ENCODE assay signal across 8 mouse cellular contexts in genomic region chr2:121270521-121271235, GRCm38 (mm10). TPM values are rescaled to one million over a fixed set of nuclear protein-coding genes. Genes with fewer than 3 reads are reported as not detected.
DNase-seq lines count a peak whose midpoint lies in the region; ATAC-seq and TF ChIP-seq lines count a peak whose summit lies in the region.

No protein-coding gene starts in this region.

- no peak for DNase-seq in kidney, adult 2 months
- no peak for DNase-seq in kidney, postnatal 25 days
- peak; percentile 96 for DNase-seq in R1 (ENCODE audit: low read depth, low spot score)
- no peak for DNase-seq in forebrain, embryonic 14.5 days (ENCODE audit: low spot score)
- DNase-seq in retina, postnatal 1 day, result no peak
- no peak for DNase-seq in right cerebral cortex, adult 18-20 months
- no peak for DNase-seq in left cerebral cortex, postnatal 4 days

- TF ChIP-seq POLR2A in kidney, adult 2 months (IDR thresholded peaks at IDR 0.05; ENCODE audit: low read depth, low read length), result no peak

- H3K9me3 ChIP-seq in forebrain, embryonic 14.5 days (replicated peaks; ENCODE audit: control insufficient read depth, low read length), result no peaks in the 10 kb centered on the region
- H3K9me3 ChIP-seq in liver, embryonic 15.5 days (replicated peaks), result no peaks in the 10 kb centered on the region

- ATAC-seq in forebrain, embryonic 14.5 days, result peak; percentile 84
- ATAC-seq in liver, embryonic 15.5 days (ENCODE audit: insufficient read depth), result peak; percentile 59

- H3K4me3 ChIP-seq in kidney, adult 2 months (ENCODE audit: insufficient read depth, low read depth, low read length), result peak overlapping the region; percentile 74
- peak overlapping the region; percentile 90 for H3K4me3 ChIP-seq in forebrain, embryonic 14.5 days (ENCODE audit: low read depth, low read length)
- H3K4me3 ChIP-seq in liver, embryonic 15.5 days (replicated peaks), result peak overlapping the region; percentile 78

- peak overlapping the region; percentile 91 for H3K9ac ChIP-seq in forebrain, embryonic 14.5 days (ENCODE audit: low read length)
- peak overlapping the region; percentile 69 for H3K9ac ChIP-seq in liver, embryonic 15.5 days

- H3K4me1 ChIP-seq in kidney, adult 2 months (ENCODE audit: control insufficient read depth, insufficient read depth, low read length), result peaks cover 9% of the 10 kb centered on the region
- H3K4me1 ChIP-seq in forebrain, embryonic 14.5 days (ENCODE audit: control insufficient read depth, insufficient read depth, low read length), result peaks cover 15% of the 10 kb centered on the region; the same call in 1 of the 2 replicates
- peaks cover 19% of the 10 kb centered on the region for H3K4me1 ChIP-seq in liver, embryonic 15.5 days (replicated peaks)

- 3% methylated on average over 34 of the region's 35 CpGs for WGBS in kidney, adult 2 months
- under 1% methylated on average over 31 of the region's 35 CpGs for WGBS in forebrain, embryonic 14.5 days
- WGBS in liver, embryonic 15.5 days (ENCODE audit: insufficient replicate concordance), result 2% methylated on average over 35 of the region's 35 CpGs

- H3K27me3 ChIP-seq in kidney, adult 2 months (replicated peaks; ENCODE audit: control insufficient read depth, insufficient read depth, low read length), result no peaks in the 10 kb centered on the region
- H3K27me3 ChIP-seq in forebrain, embryonic 14.5 days (replicated peaks; ENCODE audit: control insufficient read depth, insufficient read depth, low read length), result no peaks in the 10 kb centered on the region
- 0 out of 2 replicates have a peak, but pooled peaks cover 2% of the 10 kb centered on the region for H3K27me3 ChIP-seq in liver, embryonic 15.5 days

- no peak for TF ChIP-seq CTCF in kidney, adult 2 months (conservative IDR thresholded peaks at IDR 0.05; ENCODE audit: insufficient read depth, insufficient read length, low read depth, low read length)

- intact Hi-C loops in left cerebral cortex, postnatal 4 days (cut with DNase I), result no loop called here

- H3K4me2 ChIP-seq in forebrain, embryonic 14.5 days (ENCODE audit: low read length), result peak overlapping the region; percentile 68
- H3K4me2 ChIP-seq in liver, embryonic 15.5 days, result peak overlapping the region; percentile 87

- H3K36me3 ChIP-seq in kidney, adult 2 months (ENCODE audit: control insufficient read depth, insufficient read depth, low read length), result 0 out of 2 replicates have a peak, but pooled peaks cover 1% of the 10 kb centered on the region
- H3K36me3 ChIP-seq in forebrain, embryonic 14.5 days (ENCODE audit: control insufficient read depth, insufficient read depth, low read length), result peaks cover 34% of the 10 kb centered on the region
- H3K36me3 ChIP-seq in liver, embryonic 15.5 days (replicated peaks), result no peaks in the 10 kb centered on the region

- peak overlapping the region; percentile 44 for H3K27ac ChIP-seq in kidney, adult 2 months (ENCODE audit: insufficient read depth, low read depth, low read length)
- peak overlapping the region; percentile 95 for H3K27ac ChIP-seq in forebrain, embryonic 14.5 days (ENCODE audit: low read depth, low read length)
- no peak overlapping the region; the same call in 1 of the 2 replicates for H3K27ac ChIP-seq in liver, embryonic 15.5 days (replicated peaks)

RNA-seq across cellular contexts. Expression of gene Trp53bp1, which starts 0.5 kb away (rescaled TPM):
- polyA plus RNA-seq in kidney, adult 2 months (2012; rRNA removed), result 16.3 and 18.5 TPM in 2 replicates
- 116 and 164 TPM in 2 replicates for polyA plus RNA-seq in forebrain, embryonic 14.5 days (2014; fragmentation: Nextera tagmentation; extraction: Ambion mirVana)
- 20.5 and 20.9 TPM in 2 replicates for polyA plus RNA-seq in liver, embryonic 15.5 days (2015; fragmentation: Nextera tagmentation; extraction: Ambion mirVana)
- total RNA-seq in left cerebral cortex, postnatal 4 days (2021), result 100 to 1,000 TPM; 238 to 265 TPM

RNA-seq across cellular contexts. Expression of gene Map1a, which starts 18.7 kb away (rescaled TPM):
- 1.1 and 1.3 TPM in 2 replicates for polyA plus RNA-seq in kidney, adult 2 months (2012; rRNA removed)
- polyA plus RNA-seq in forebrain, embryonic 14.5 days (2014; fragmentation: Nextera tagmentation; extraction: Ambion mirVana), result 12.7 and 23.2 TPM in 2 replicates
- polyA plus RNA-seq in liver, embryonic 15.5 days (2015; fragmentation: Nextera tagmentation; extraction: Ambion mirVana), result 0.09 and 0.13 TPM in 2 replicates
- total RNA-seq in left cerebral cortex, postnatal 4 days (2021), result 100 to 1,000 TPM; 161 to 189 TPM
